Mouse (Mus musculus): ENCODE results near the gene Dyrk1b. TPM values are rescaled to one million over a fixed set of nuclear protein-coding genes. Genes with fewer than 3 reads are reported as not detected.

Dyrk1b gene
- polyA plus RNA-seq, 2 experiments: 1.9 to 2.7 TPM

DNA sequence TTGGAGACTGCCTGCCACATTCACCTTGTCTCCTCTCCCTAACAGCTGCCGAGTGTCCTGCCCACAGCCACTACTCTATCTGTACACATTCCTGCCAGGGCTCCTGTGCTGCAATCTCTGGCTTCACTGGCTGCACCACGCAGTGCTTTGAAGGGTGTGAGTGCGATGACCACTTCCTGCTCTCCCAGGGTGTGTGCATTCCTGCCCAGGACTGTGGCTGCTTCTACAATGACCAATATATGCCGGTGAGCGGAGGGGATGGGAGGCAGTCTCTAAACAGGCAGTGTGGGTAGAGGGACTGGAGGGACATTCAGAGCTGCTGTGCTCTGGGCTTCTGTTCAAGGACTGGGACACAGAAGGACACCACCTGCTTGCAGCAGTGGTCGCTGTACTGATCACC lies 20.0 kb upstream of the Dyrk1b start:
- Histone ChIP-seq H3K4me3 (ENCODE audit: insufficient read depth in 1 of 2, low read depth in 2 of 2, low read length in 2 of 2) (no peak overlapping the region), H3K9me3 (ENCODE audit: control insufficient read depth, low read length) (no peaks in the 10 kb centered on the region), H3K4me1 (replicated peaks; ENCODE audit: control insufficient read depth in 2 of 2, insufficient read depth in 2 of 2, low read length in 1 of 2) (no peaks in the 10 kb centered on the region), H3K27me3 (ENCODE audit: control insufficient read depth, insufficient read depth, low read length) (no peaks in the 10 kb centered on the region), H3K27ac (no peak overlapping the region), H3K4me2 (ENCODE audit: low read depth) (no peak overlapping the region), H3K36me3 (replicated peaks; ENCODE audit: control insufficient read depth, insufficient read depth, low read depth) (no peaks in the 10 kb centered on the region), H3K9ac (replicated peaks) (no peak overlapping the region)
- TF ChIP-seq CTCF (IDR thresholded peaks at IDR 0.05; ENCODE audit: low read depth) (no peak), EP300 (IDR thresholded peaks at IDR 0.05; ENCODE audit: low read depth) (no peak)
- WGBS (ENCODE audit: insufficient replicate concordance): 29% methylated on average over 6 of the region's 6 CpGs
- ATAC-seq (ENCODE audit: insufficient read depth) (no peak), DNase-seq (ENCODE audit: low read depth in 3 of 3, low spot score in 3 of 3) (no peak)

DNA sequence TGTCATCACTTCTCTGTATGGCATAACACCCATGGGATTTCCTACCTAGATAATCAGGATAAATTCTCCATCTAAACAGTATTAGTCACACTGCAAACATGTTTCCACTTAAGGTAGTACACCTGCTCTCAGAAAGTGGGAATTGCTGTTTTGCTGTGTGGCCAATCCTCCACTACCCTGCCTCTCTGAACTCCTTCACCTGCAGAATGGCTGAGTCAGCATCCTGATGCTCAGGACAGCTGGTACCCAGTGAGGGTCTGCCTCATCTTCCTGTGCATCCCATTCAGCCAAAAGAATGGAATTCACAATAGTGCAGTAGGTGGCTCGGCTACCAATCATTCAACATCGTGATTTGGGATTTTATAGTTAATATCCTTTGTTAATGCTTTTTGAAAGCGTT lies 19.4 kb upstream of the Dyrk1b start:
- H3K9ac ChIP-seq (replicated peaks): no peak overlapping the region
- DNase-seq (ENCODE audit: low read depth in 3 of 3, low spot score in 3 of 3) (no peak), ATAC-seq (ENCODE audit: insufficient read depth) (no peak)
- no peaks in the 10 kb centered on the region for H3K27me3 ChIP-seq (ENCODE audit: control insufficient read depth, insufficient read depth, low read length)
- no peaks in the 10 kb centered on the region for H3K9me3 ChIP-seq (ENCODE audit: control insufficient read depth, low read length)
- H3K4me3 ChIP-seq (ENCODE audit: insufficient read depth in 1 of 2, low read depth in 2 of 2, low read length in 2 of 2): no peak overlapping the region
- no peak overlapping the region for H3K4me2 ChIP-seq (ENCODE audit: low read depth)
- no peaks in the 10 kb centered on the region for H3K4me1 ChIP-seq (replicated peaks; ENCODE audit: control insufficient read depth in 2 of 2, insufficient read depth in 2 of 2, low read length in 1 of 2)
- H3K27ac ChIP-seq: no peak overlapping the region
- TF ChIP-seq CTCF (IDR thresholded peaks at IDR 0.05; ENCODE audit: low read depth): no peak
- no peak for TF ChIP-seq EP300 (IDR thresholded peaks at IDR 0.05; ENCODE audit: low read depth)
- 70% methylated on average over 3 of the region's 3 CpGs for WGBS (ENCODE audit: insufficient replicate concordance)
- no peaks in the 10 kb centered on the region for H3K36me3 ChIP-seq (replicated peaks; ENCODE audit: control insufficient read depth, insufficient read depth, low read depth)

DNA sequence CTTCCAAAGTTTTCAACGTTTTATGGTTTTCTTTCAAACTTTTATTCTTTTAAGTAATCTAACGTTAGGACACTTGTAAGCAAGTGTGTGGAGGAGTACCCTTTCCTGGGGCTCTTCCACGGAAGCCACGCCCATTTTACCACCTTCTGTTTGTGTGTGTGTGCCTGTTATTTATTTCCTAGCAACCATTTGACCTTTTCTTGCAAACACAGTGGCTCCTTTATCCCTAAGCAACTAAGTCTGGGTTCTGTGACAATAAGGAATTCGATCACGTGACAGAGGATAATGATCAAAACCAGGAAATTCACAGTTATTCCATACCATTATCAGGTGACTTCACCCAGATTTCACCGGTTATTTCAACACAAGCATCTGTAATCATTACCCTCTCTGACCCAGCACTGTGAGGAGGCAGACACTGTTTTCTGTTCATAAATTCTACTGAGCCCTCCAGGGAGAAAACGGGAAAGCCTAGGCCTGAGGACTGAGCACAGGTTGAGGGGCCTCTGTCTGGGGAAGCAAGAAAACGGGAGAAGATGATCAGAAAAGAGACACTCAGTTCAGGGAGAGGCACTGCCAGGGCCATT lies 18.0 kb upstream of the Dyrk1b start:
- Histone ChIP-seq H3K27me3 (ENCODE audit: control insufficient read depth, insufficient read depth, low read length) (no peaks in the 10 kb centered on the region), H3K36me3 (replicated peaks; ENCODE audit: control insufficient read depth, insufficient read depth, low read depth) (no peaks in the 10 kb centered on the region), H3K4me2 (ENCODE audit: low read depth) (no peak overlapping the region), H3K4me1 (replicated peaks; ENCODE audit: control insufficient read depth in 2 of 2, insufficient read depth in 2 of 2, low read length in 1 of 2) (no peaks in the 10 kb centered on the region), H3K9me3 (ENCODE audit: control insufficient read depth, low read length) (no peaks in the 10 kb centered on the region; the same call in 1 of the 2 replicates), H3K4me3 (ENCODE audit: insufficient read depth in 1 of 2, low read depth in 2 of 2, low read length in 2 of 2) (no peak overlapping the region), H3K27ac (no peak overlapping the region), H3K9ac (replicated peaks) (no peak overlapping the region)
- ATAC-seq (ENCODE audit: insufficient read depth): no peak
- TF ChIP-seq EP300 (IDR thresholded peaks at IDR 0.05; ENCODE audit: low read depth) (no peak), CTCF (IDR thresholded peaks at IDR 0.05; ENCODE audit: low read depth) (no peak)
- 39% methylated on average over 9 of the region's 9 CpGs for WGBS (ENCODE audit: insufficient replicate concordance)
- DNase-seq (ENCODE audit: low read depth in 3 of 3, low spot score in 3 of 3): no peak

DNA sequence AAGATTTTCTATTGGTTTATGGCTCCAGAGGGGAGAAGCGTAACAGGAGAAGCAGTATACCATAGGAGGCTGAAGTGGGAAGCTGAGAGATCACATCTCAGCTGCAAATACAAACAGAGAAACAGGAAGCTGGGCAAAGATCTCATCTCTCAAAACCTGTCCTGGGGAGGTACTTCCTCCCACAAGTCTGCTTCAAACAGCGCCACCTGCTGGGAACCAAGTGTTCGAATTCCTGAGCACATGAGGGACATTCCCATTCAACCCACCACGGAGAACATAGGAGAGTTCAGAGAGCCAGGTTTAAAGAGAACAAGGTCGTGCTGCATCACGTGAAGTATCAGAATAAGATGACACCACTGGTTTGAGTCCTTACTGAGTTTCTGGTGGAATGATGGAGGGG lies 13.9 kb upstream of the Dyrk1b start:
- H3K36me3 ChIP-seq (replicated peaks; ENCODE audit: control insufficient read depth, insufficient read depth, low read depth): no peaks in the 10 kb centered on the region
- H3K27me3 ChIP-seq (ENCODE audit: control insufficient read depth, insufficient read depth, low read length): no peaks in the 10 kb centered on the region
- H3K4me2 ChIP-seq (ENCODE audit: low read depth): no peak overlapping the region
- DNase-seq (ENCODE audit: low read depth in 3 of 3, low spot score in 3 of 3) (no peak), ATAC-seq (ENCODE audit: insufficient read depth) (no peak)
- peaks cover under 1 to 3% of the 10 kb centered on the region in 2 experiments; a peak in 3 of 4 replicates for H3K4me1 ChIP-seq (replicated peaks; ENCODE audit: control insufficient read depth in 2 of 2, insufficient read depth in 2 of 2, low read length in 1 of 2)
- WGBS (ENCODE audit: insufficient replicate concordance): 69% methylated on average over 6 of the region's 6 CpGs
- no peak overlapping the region for H3K4me3 ChIP-seq (ENCODE audit: insufficient read depth in 1 of 2, low read depth in 2 of 2, low read length in 2 of 2)
- H3K9ac ChIP-seq (replicated peaks): no peak overlapping the region
- no peaks in the 10 kb centered on the region; the same call in 1 of the 2 replicates for H3K9me3 ChIP-seq (ENCODE audit: control insufficient read depth, low read length)
- H3K27ac ChIP-seq: no peak overlapping the region
- TF ChIP-seq CTCF (IDR thresholded peaks at IDR 0.05; ENCODE audit: low read depth) (0 out of 2 replicates have a peak, but pooled peaks have one; percentile 35), EP300 (IDR thresholded peaks at IDR 0.05; ENCODE audit: low read depth) (no peak)

DNA sequence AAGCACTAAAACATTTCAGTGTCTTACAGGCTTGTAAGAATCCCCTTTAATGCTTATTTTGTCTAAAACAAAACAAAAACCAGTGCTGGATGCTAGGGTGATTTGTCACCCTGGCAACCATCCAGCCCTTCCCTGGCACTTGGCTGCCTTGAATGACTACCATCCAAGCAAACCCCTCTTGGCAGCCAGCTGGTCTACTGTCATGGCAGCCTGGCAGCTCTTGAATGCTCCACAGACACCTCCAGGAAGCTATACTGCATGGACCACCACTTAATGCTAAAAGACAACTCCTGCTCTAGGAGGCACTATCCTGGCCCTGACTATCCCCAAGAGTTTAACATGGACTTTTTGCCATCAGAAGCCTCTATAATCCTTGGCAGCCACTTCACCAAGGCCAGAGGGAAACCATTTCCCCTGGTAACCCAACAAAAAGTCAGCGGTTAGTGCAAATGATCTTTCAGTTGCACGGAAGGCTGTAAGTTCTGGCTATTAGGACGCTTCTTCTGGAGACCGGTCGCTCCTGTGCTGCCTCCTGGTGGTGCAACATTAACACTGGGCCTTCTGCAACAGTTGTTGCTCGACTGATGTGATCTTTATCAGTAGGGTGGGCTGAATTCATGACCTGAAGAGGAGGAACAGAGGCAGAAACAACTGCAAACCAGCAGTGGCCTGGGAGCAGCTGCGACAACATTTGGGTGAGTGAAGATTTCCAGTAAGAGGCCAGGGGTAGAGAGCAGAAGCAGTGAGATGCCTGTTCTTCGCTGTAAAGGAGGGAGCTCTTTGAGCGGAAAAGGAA lies 10.8 kb upstream of the Dyrk1b start:
- H3K4me1 ChIP-seq (replicated peaks; ENCODE audit: control insufficient read depth in 2 of 2, insufficient read depth in 2 of 2, low read length in 1 of 2): peaks cover 10 to 20% of the 10 kb centered on the region in 2 experiments
- H3K4me3 ChIP-seq (ENCODE audit: insufficient read depth in 1 of 2, low read depth in 2 of 2, low read length in 2 of 2): peak overlapping the region; percentile 77 to 80
- no peaks in the 10 kb centered on the region for H3K36me3 ChIP-seq (replicated peaks; ENCODE audit: control insufficient read depth, insufficient read depth, low read depth)
- H3K9ac ChIP-seq (replicated peaks): peak overlapping the region; percentile 86
- DNase-seq (ENCODE audit: low read depth in 3 of 3, low spot score in 3 of 3) (peak; percentile 71 to 74 (median 71)), ATAC-seq (ENCODE audit: insufficient read depth) (peak; percentile 45)
- H3K9me3 ChIP-seq (ENCODE audit: control insufficient read depth, low read length): no peaks in the 10 kb centered on the region; the same call in 1 of the 2 replicates
- 2% methylated on average over 9 of the region's 9 CpGs for WGBS (ENCODE audit: insufficient replicate concordance)
- peak overlapping the region; percentile 99 for H3K4me2 ChIP-seq (ENCODE audit: low read depth)
- TF ChIP-seq EP300 (IDR thresholded peaks at IDR 0.05; ENCODE audit: low read depth) (no peak), CTCF (IDR thresholded peaks at IDR 0.05; ENCODE audit: low read depth) (peak; percentile 96)
- peak overlapping the region; percentile 88 for H3K27ac ChIP-seq
- no peaks in the 10 kb centered on the region for H3K27me3 ChIP-seq (ENCODE audit: control insufficient read depth, insufficient read depth, low read length)

All from liver, embryonic 14.5 days (tissue).